Mouse (Mus musculus) kidney, postnatal 25 days (tissue): ENCODE results near the gene Abcb6.

ENCODE experiments used
- DNase-seq, 2 experiments: peaks; one replicate each; pipeline ENCODE4 v3.0.0; 2021; ENCODE audit warnings: mixed read lengths in 2 of 2

The Abcb6 gene

GRCm38 (mm10) chr1:75180105-75180590, at the start of gene Abcb6:
TSS of gene Abcb6 (minus strand) at chr1:75180392.
- DNase-seq = peak; percentile 95 to 96

- no peak for DNase-seq
These were observed 49.0 kb upstream of the Abcb6 start for GRCm38 (mm10) chr1:75229158-75229557.

GRCm38 (mm10) chr1:75227653-75228052, 47.5 kb upstream of the Abcb6 start:
- DNase-seq = no peak

GRCm38 (mm10) chr1:75226138-75226537, 45.9 kb upstream of the Abcb6 start:
- no peak for DNase-seq

- DNase-seq = no peak
These were observed 45.3 kb upstream of the Abcb6 start for GRCm38 (mm10) chr1:75225473-75225872.

GRCm38 (mm10) chr1:75223532-75223931, 43.3 kb upstream of the Abcb6 start:
- no peak for DNase-seq

- no peak for DNase-seq
These were observed 42.7 kb upstream of the Abcb6 start for GRCm38 (mm10) chr1:75222926-75223325.

- DNase-seq = no peak
These were observed 41.3 kb upstream of the Abcb6 start for GRCm38 (mm10) chr1:75221538-75221937.

- peak; percentile 31 to 72 for DNase-seq
These were observed 39.3 kb upstream of the Abcb6 start, which contains the start of gene Tuba4a for GRCm38 (mm10) chr1:75219531-75219930. TSS of gene Tuba4a (minus strand) at chr1:75219865.

- peak; percentile 94 to 97 for DNase-seq
These were observed 38.9 kb upstream of the Abcb6 start for GRCm38 (mm10) chr1:75219078-75219477.

- DNase-seq = peak; percentile 42 to 74
These were observed 38.2 kb upstream of the Abcb6 start for GRCm38 (mm10) chr1:75218227-75219001.

GRCm38 (mm10) chr1:75217893-75218226, 37.7 kb upstream of the Abcb6 start:
- DNase-seq = no peak

GRCm38 (mm10) chr1:75216797-75217585, 36.8 kb upstream of the Abcb6 start:
- DNase-seq = peak in 1 of 2 experiments; percentile 75

GRCm38 (mm10) chr1:75215785-75216184, 35.6 kb upstream of the Abcb6 start:
- peak in 1 of 2 experiments; percentile 60 for DNase-seq

- peak; percentile 80 to 88 for DNase-seq
These were observed 34.7 kb upstream of the Abcb6 start for GRCm38 (mm10) chr1:75214886-75215285.

GRCm38 (mm10) chr1:75214442-75214841, 34.2 kb upstream of the Abcb6 start:
- peak; percentile 83 to 96 for DNase-seq

GRCm38 (mm10) chr1:75213096-75213495, 32.9 kb upstream of the Abcb6 start:
- DNase-seq = no peak

- peak; percentile 35 to 48 for DNase-seq
These were observed 32.4 kb upstream of the Abcb6 start for GRCm38 (mm10) chr1:75212542-75212941.

- peak in 1 of 2 experiments; percentile 56 for DNase-seq
These were observed 31.0 kb upstream of the Abcb6 start for GRCm38 (mm10) chr1:75211141-75211708.

GRCm38 (mm10) chr1:75210136-75211087, 30.2 kb upstream of the Abcb6 start, which contains the start of the genes Glb1l and Stk16:
TSS of gene Glb1l (minus strand) at chr1:75210813.
TSS of gene Stk16 (plus strand) at chr1:75210838.
- DNase-seq = peak; percentile 98 to 99

- peak; percentile 86 to 93 for DNase-seq
These were observed 28.9 kb upstream of the Abcb6 start for GRCm38 (mm10) chr1:75208967-75209678.
